Mouse (Mus musculus) spleen, adult 2 months (tissue): ENCODE measurements around the gene Col2a1.

Source experiments
- CTCF ChIP-seq: fragments of 200-500 bp; IDR thresholded peaks from 2 replicates; pipeline ENCODE4 v1.5.1; 2011; ENCODE audit warnings: mild to moderate bottlenecking, inconsistent platforms; ENCODE audit not compliant: insufficient read depth, insufficient read length, insufficient replicate concordance; ENCODE audit errors: extremely low read depth
- POLR2A ChIP-seq: fragments of 200-500 bp; IDR thresholded peaks from 2 replicates; pipeline ENCODE4 v1.6.1; 2011; ENCODE audit warnings: low read depth, low read length, inconsistent platforms

DNA sequence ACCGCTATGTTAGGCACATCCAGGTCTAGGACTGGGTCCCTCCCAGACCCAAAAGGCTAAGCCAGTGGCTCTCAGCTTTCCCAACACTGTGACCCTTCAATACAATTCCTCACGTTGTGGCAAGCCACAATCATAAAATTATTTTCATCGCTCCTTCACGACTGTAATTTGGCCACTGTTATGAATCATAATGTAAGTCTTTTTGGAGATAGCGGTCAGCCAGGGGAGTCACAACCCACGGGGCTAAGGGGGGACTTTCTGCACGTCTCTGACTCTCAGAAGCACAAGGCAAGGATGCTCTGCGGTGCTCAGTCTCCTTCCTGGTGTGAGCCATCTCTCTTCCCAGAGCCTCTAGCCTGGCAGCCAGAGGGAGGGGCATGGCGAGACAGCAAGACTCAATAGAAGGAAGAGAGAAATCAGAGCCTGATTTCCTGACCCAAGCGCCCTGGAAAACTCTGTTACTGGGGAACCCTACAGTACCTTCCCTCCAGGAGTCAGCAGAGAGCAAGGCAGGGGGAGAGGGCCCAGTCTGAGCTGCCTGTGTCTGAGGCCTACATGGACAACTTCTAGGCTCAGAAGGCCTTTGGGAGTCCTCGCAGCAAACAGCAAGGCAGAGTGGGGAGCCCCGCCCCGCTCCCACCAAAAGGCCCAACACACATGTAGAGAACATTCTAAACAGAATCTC lies 12.3 kb downstream of the Col2a1 start:
- TF ChIP-seq CTCF (no peak), POLR2A (no peak)
